Mouse (Mus musculus): ENCODE data around the gene Rbm34.

Gene Rbm34

GRCm38 (mm10) chr8:126951900-126952636 lies 18.8 kb downstream of the Rbm34 start:
- no peak for DNase-seq

- no peak for DNase-seq
Observed at GRCm38 (mm10) chr8:126949527-126949926, 21.3 kb downstream of the Rbm34 start.

- DNase-seq: peak; percentile 39
Observed at GRCm38 (mm10) chr8:126946444-126946843, 24.4 kb downstream of the Rbm34 start.

GRCm38 (mm10) chr8:126945730-126946163 lies 25.1 kb downstream of the Rbm34 start, which contains the start of gene Tomm20:
Gene Tomm20, minus strand, starts transcription at chr8:126945844.
- DNase-seq: peak; percentile 96

GRCm38 (mm10) chr8:126944781-126945691 lies 25.8 kb downstream of the Rbm34 start:
- DNase-seq: peak; percentile 56

GRCm38 (mm10) chr8:126943565-126943964 lies 27.3 kb downstream of the Rbm34 start:
- no peak for DNase-seq

- DNase-seq: no peak
Observed at GRCm38 (mm10) chr8:126937337-126937736, 33.5 kb downstream of the Rbm34 start.

- DNase-seq: no peak
Observed at GRCm38 (mm10) chr8:126935932-126936331, 34.9 kb downstream of the Rbm34 start.

- DNase-seq: no peak
Observed at GRCm38 (mm10) chr8:126935387-126935786, 35.5 kb downstream of the Rbm34 start.

GRCm38 (mm10) chr8:126932656-126933055 lies 38.2 kb downstream of the Rbm34 start:
- no peak for DNase-seq

GRCm38 (mm10) chr8:126932249-126932648 lies 38.6 kb downstream of the Rbm34 start:
- no peak for DNase-seq

- DNase-seq: no peak
Observed at GRCm38 (mm10) chr8:126931720-126932119, 39.2 kb downstream of the Rbm34 start.

GRCm38 (mm10) chr8:126929607-126930161 lies 41.2 kb downstream of the Rbm34 start:
- DNase-seq: peak; percentile 40

- DNase-seq: no peak
Observed at GRCm38 (mm10) chr8:126928755-126929505, 41.9 kb downstream of the Rbm34 start.

GRCm38 (mm10) chr8:126928028-126928427 lies 42.8 kb downstream of the Rbm34 start:
- DNase-seq: no peak

- no peak for DNase-seq
Observed at GRCm38 (mm10) chr8:126927058-126927457, 43.8 kb downstream of the Rbm34 start.

- DNase-seq: no peak
Observed at GRCm38 (mm10) chr8:126922981-126923380, 47.9 kb downstream of the Rbm34 start.

GRCm38 (mm10) chr8:126921432-126921831 lies 49.4 kb downstream of the Rbm34 start:
- DNase-seq: no peak

- DNase-seq: peak; percentile 76
Observed at GRCm38 (mm10) chr8:126920845-126921244, 50.0 kb downstream of the Rbm34 start.

- no peak for DNase-seq
Observed at GRCm38 (mm10) chr8:126920386-126920785, 50.5 kb downstream of the Rbm34 start.

GRCm38 (mm10) chr8:126919703-126920102 lies 51.2 kb downstream of the Rbm34 start:
- no peak for DNase-seq

- DNase-seq: no peak
Observed at GRCm38 (mm10) chr8:126919255-126919654, 51.6 kb downstream of the Rbm34 start.

GRCm38 (mm10) chr8:126918356-126918755 lies 52.5 kb downstream of the Rbm34 start:
- no peak for DNase-seq

Data from cerebellum, adult 11-12 months (tissue).